Mouse (Mus musculus) neural tube, embryonic 11.5 days (tissue): ENCODE measurements at regions not wholly inside any gene's neighbourhood (a gene's known extent, or its start where the extent isn't known, plus 50 kb on each side); places are given as distances from the start of the nearest gene placed in this dataset.
A peak's percentile ranks its signal among the peaks of the same experiment; 100 is the strongest.

Source experiments
- ATAC-seq: fragments of 200-750 bp; cut with Nextera tagmentation; 2 replicates; pipeline ENCODE4 v1.8.0; 2017; ENCODE audit warnings: moderate number of reproducible peaks, mild to moderate bottlenecking, moderate TSS enrichment, moderate library complexity; ENCODE audit not compliant: insufficient read depth, low FRiP score, low TSS enrichment
- DNase-seq: peaks from one replicate; pipeline ENCODE4 v3.0.0-alpha.2; 2015; ENCODE audit warnings: low spot score
- H3K27ac ChIP-seq: fragments of 300-500 bp; sonication (generic); 2 replicates; pipeline ENCODE4 v1.5.1; 2014; ENCODE audit warnings: low read depth, mild to moderate bottlenecking, low read length
- H3K27me3 ChIP-seq: fragments of 300-500 bp; sonication (generic); 2 replicates; pipeline ENCODE4 v1.6.1; 2014; ENCODE audit warnings: mild to moderate bottlenecking, low read length, mixed read lengths; ENCODE audit not compliant: control insufficient read depth, insufficient read depth
- H3K36me3 ChIP-seq: fragments of 300-500 bp; sonication (generic); 2 replicates; pipeline ENCODE4 v1.6.1; 2014; ENCODE audit warnings: mild to moderate bottlenecking, low read length, moderate library complexity, mixed read lengths; ENCODE audit not compliant: control insufficient read depth, insufficient read depth
- H3K4me1 ChIP-seq: fragments of 300-500 bp; sonication (generic); 2 replicates; pipeline ENCODE4 v1.6.1; 2014; ENCODE audit warnings: low read length, mixed read lengths; ENCODE audit not compliant: control insufficient read depth, insufficient read depth
- H3K4me2 ChIP-seq: fragments of 300-500 bp; sonication (generic); 2 replicates; pipeline ENCODE4 v1.6.1; 2014; ENCODE audit warnings: low read depth, mild to moderate bottlenecking, moderate library complexity
- H3K4me3 ChIP-seq: fragments of 300-500 bp; sonication (generic); 2 replicates; pipeline ENCODE4 v1.5.1; 2014; ENCODE audit warnings: low read depth, low read length
- H3K9ac ChIP-seq: fragments of 300-500 bp; sonication (generic); 2 replicates; pipeline ENCODE4 v1.6.1; 2014; ENCODE audit warnings: mild to moderate bottlenecking, low read length
- H3K9me3 ChIP-seq: fragments of 300-500 bp; sonication (generic); 2 replicates; pipeline ENCODE4 v1.6.1; 2016; ENCODE audit warnings: low read length; ENCODE audit not compliant: control insufficient read depth
- WGBS: fragments of 180-500 bp; shearing (Covaris S2); extraction: QIAGEN DNeasy Blood & Tissue Kit; methylation state at CpG from one replicate; pipeline ENCODE4 v1.1.7; 2014; 5-methylcytosine and 5-hydroxymethylcytosine counted together

DNA sequence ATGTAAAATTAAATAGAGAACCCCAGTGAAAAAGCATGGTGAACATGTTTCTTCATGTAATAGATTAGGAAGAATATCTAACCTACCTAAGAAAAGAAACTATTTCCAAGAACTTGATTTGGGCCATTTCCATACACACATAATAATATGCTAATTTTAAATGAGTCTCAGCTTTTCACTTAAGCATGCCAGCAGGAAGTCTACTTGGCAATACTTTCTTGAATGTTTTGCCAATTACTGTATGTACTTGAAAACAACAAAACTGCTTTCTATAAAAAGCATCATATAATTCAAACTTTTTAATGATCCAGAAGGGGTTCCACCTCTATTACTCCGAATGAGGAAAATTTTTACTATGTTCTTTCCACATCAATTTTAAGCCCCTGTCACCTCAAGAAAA lies 1036.9 kb downstream of the Pcdh17 start:
- H3K27me3 ChIP-seq: no peaks in the 10 kb centered on the region
- no peaks in the 10 kb centered on the region for H3K36me3 ChIP-seq
- no peak overlapping the region for H3K4me3 ChIP-seq
- ATAC-seq (no peak), DNase-seq (no peak)
- WGBS: 84% methylated on average over 1 of the region's 1 CpGs
- no peak overlapping the region for H3K4me2 ChIP-seq
- H3K9ac ChIP-seq: no peak overlapping the region
- H3K27ac ChIP-seq: no peak overlapping the region
- no peaks in the 10 kb centered on the region for H3K4me1 ChIP-seq
- no peaks in the 10 kb centered on the region for H3K9me3 ChIP-seq

GRCm38 (mm10) chr14:85507419-85508170 lies 1064.2 kb downstream of the Pcdh17 start:
- H3K36me3 ChIP-seq: no peaks in the 10 kb centered on the region
- no peak overlapping the region for H3K4me2 ChIP-seq
- no peaks in the 10 kb centered on the region for H3K27me3 ChIP-seq
- ATAC-seq: peak; percentile 61; the same call in 1 of the 2 replicates
- no peak overlapping the region for H3K9ac ChIP-seq
- 68% methylated on average over 2 of the region's 2 CpGs for WGBS
- no peaks in the 10 kb centered on the region for H3K9me3 ChIP-seq
- no peak overlapping the region for H3K4me3 ChIP-seq
- H3K27ac ChIP-seq: no peak overlapping the region
- peak; percentile 18 for DNase-seq
- H3K4me1 ChIP-seq: no peaks in the 10 kb centered on the region

DNA sequence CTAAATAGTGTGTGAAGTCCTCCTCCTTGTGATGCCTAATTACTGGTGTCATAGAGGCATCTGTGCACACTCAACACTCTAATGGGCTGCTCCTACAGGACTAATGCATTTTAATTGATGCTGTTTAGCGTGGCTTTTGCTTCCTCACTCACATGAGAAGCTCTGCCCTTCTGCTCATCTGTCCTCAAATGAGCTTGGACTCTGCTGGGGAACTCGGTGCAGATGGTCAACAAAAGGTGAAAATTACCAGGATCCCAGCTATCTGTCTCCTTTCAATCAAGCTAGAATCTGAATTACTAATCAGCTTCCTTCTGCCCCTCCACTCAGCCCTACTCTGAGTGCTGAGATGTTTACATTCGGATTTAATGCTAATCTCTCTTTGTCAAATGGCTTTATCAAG lies 1065.2 kb downstream of the Pcdh17 start:
- ATAC-seq (peak; percentile 66), DNase-seq (peak; percentile 20)
- no peak overlapping the region for H3K4me3 ChIP-seq
- no peaks in the 10 kb centered on the region for H3K27me3 ChIP-seq
- WGBS: 30% methylated on average over 3 of the region's 3 CpGs
- H3K9me3 ChIP-seq: no peaks in the 10 kb centered on the region
- H3K4me2 ChIP-seq: no peak overlapping the region
- H3K36me3 ChIP-seq: no peaks in the 10 kb centered on the region
- no peak overlapping the region for H3K27ac ChIP-seq
- H3K9ac ChIP-seq: no peak overlapping the region
- no peaks in the 10 kb centered on the region for H3K4me1 ChIP-seq
